Mouse (Mus musculus) left cerebral cortex, postnatal 10 days (tissue): Measurements from ENCODE around the gene Rnf26. TPM values are rescaled to one million over a fixed set of nuclear protein-coding genes. Genes with fewer than 3 reads are reported as not detected.
A peak's percentile ranks its signal among the peaks of the same experiment; 100 is the strongest.
"Not testable (repeated sequence)": the region's sequence is repeated elsewhere in the genome, so short reads cannot be mapped to it uniquely, and the experiment has no call there.

Experiments used
- DNase-seq, 2 experiments: peaks; one replicate each; pipeline ENCODE4 v3.0.0; 2021 to 2022; ENCODE audit warnings: low spot score in 2 of 2, mixed read lengths in 1 of 2; ENCODE audit errors: extremely low spot score in 1 of 2
- intact Hi-C: fragments of 180-260 bp; cut with DNase I; formaldehyde crosslinking; loops from one replicate; pipeline ENCODE4 v1.15.1; 2025
- total RNA-seq, 2 experiments: library from RNA; stranded (reverse); gene quantifications; 2 replicates each; pipeline ENCODE4 v1.2.3; 2021

The Rnf26 gene
- total RNA-seq, 2 experiments from 2014 or later = 30.1 to 33.4 TPM

DNA sequence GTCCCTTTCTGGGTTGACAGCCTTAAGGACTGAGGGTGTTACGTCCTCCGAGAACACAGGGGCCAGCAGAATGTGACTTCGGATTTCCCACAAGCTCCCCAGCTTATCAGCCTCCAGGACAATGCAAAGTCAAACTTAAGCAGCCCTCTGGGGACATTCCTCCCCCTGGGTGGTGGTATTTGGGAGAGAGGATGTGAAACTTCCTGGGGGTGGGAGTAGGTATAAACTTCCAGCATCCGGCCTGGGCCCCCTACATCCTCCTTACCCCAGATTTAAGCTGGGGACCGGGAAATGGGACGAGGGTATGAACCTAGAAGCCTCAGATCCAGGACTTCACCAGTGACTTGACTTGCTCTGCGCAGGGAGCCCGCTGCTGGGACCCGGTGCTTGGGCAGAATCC is 16.3 kb upstream of the Rnf26 start:
- peak in 1 of 2 experiments; percentile 70 for DNase-seq
- intact Hi-C loops = loop anchor here (10.0 kb wide), 2 partner anchors 105 to 205 kb away; partner anchors contain the start of genes Cbl and H2afx

DNA sequence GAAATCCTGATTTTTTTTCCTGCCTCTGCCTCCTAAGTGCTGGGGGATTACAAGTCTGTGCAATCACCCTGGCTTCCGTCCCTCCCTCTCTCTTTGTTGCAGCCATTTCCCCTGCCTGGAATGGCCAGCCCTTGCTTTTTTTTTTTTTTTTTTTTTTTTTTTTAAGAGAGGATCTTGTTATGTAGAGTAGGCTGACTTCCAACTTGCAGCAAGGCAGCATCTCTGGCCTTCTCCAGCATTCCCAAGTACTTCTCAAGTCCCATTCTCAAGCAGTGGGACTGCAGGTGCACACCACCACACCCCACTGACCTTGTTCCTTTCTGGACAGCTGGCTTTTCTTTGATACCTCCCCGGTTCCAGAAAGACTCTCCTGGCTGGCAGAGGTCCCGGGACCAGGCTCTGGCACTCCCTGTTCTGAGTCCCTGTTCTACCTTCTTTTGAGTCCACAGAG is 14.1 kb upstream of the Rnf26 start:
- intact Hi-C loops = loop anchor here (10.0 kb wide), 1 partner anchor 207 kb away; the partner anchor contains the start of gene H2afx
- no peak for DNase-seq

DNA sequence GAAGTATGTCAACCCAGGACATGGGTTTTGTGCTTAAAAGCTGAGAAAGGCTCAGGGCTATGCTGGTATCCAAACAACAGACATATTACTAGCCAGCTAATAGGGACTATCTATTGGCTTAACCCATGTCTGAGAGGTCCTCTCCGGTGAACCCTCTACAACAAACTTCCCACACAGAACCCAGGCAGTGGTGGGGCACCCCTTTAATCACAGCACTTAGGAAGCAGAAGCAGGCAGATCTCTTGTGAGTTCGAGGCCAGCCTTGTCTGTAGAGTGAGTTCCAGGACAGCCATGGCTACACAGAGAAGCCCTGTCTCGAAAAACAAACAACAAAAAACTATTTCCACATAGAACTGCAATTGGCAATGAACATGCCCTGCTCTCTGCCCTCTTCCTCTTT is 13.4 kb upstream of the Rnf26 start:
- no peak for DNase-seq
- intact Hi-C loops = loop anchor here (10.0 kb wide), 1 partner anchor 208 kb away; the partner anchor contains the start of gene H2afx

DNA sequence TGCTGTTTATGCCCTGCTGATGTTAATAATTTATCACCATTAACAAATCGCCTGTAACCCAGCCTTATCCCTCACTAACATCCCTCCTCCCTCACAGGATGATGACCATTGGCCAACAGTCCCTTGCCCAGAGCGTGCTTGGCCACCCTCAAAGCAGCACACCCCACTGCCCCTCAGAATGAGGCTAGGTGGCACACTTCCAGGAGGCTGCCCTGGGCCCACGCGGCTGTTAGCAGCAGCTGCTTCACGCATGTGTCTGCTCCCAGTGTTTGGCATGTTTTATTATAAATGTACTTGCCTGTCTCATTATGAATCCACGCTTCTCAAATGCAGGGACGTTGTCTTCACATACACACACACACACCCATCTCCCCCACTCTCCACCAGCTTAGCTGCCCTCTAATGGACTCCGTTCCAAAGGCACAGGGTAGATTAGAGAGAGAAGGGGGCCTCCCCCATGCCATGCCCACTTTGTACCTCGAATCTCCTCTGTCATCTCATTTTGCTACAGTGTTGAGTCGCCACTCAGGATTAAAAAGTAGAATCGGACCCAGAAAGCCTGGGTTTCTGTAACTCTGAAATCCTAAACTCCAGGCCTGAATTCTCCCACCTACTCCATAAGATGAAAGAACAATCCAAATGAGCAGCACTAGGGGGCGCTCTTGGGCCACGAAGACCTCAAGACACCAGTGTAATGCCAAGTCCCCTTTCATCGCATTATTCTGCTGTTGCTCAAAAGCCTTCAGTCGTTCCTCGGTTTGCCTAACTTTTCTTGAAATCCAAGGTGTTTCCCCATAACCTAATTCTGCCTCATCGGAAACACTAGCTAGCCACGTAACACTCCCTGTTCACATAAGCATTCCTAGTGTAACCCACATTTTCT is 12.5 kb upstream of the Rnf26 start:
- intact Hi-C loops = loop anchor here (10.0 kb wide), 1 partner anchor 209 kb away; the partner anchor contains the start of gene H2afx
- peak; percentile 86 to 92 for DNase-seq

DNA sequence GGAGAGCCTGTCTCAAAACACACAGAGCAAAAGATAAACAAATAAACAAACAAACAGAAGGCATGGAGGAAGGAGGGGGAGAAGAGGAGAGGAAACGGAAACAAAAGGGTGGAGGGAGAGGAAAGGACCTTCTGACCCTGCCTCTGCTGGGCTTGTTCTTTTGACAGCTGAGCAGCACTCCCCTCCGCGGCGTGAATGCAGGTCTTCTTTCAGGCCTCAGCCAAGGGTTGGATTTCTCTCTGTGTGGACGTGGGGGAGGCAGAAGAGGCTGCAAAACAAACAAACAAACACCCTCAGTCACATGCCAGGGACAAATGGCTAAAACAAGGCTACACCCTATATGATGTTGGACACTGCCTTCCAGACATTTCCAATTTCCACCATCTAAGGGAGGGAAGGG is 11.7 kb upstream of the Rnf26 start:
- intact Hi-C loops = loop anchor here (10.0 kb wide), 1 partner anchor 210 kb away; the partner anchor contains the start of gene H2afx
- no peak for DNase-seq

- intact Hi-C loops = loop anchor here (5.0 to 10.0 kb wide), 2 partner anchors 142 to 210 kb away; partner anchors contain the start of gene H2afx
- no peak for DNase-seq
Observed at GRCm38 (mm10) chr9:44124317-44124716, 11.0 kb upstream of the Rnf26 start.

- no peak for DNase-seq
- intact Hi-C loops = loop anchor here (5.0 to 10.0 kb wide), 2 partner anchors 138 to 215 kb away; partner anchors contain the start of gene H2afx
Observed at GRCm38 (mm10) chr9:44119948-44120465, 6.7 kb upstream of the Rnf26 start.

- DNase-seq = no peak
Observed at GRCm38 (mm10) chr9:44119011-44119410, 5.7 kb upstream of the Rnf26 start.

DNA sequence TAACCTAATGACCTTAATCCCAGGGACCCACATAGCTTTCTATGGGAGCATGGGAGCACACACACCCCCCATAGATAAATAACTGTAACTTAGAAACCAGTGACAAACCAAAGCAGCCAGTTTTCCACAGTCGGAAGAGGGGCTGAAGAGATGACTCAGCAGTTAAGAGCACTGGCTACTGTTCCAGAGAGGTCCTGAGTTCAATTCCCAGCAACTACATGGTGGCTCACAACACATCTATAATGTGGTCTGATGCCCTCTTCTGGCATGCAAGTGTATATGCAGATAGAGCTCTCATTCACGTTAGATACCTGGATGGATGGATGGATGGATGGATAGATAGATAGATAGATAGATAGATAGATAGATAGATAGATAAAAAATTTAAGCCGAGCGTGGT is 2.9 kb upstream of the Rnf26 start:
- DNase-seq = no peak
- intact Hi-C loops = no loop called here

More at GRCm38 (mm10) chr9:44119011-44119410, 5.7 kb upstream of the Rnf26 start:
- intact Hi-C loops = no loop called here

DNA sequence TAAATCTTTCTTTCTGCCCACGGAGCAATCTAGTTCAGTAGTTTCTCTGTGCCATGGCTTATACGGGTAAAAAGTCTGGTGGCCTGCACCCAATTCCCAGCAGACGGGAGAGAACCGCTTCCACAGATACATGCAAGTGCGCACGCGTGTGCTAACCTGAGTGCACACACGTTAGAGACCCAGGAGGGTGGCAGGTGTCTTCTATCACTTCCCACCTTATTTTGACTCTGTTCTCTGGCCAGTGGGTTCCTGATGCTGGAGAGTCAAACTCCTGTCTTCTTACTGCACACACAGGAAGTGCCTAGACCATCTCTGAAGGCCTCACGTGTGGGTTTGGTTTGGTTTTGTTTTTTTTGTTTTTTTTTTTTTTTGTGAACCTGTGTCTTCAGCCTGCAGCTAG is 2.3 kb upstream of the Rnf26 start:
- intact Hi-C loops = no loop called here
- no peak for DNase-seq

DNA sequence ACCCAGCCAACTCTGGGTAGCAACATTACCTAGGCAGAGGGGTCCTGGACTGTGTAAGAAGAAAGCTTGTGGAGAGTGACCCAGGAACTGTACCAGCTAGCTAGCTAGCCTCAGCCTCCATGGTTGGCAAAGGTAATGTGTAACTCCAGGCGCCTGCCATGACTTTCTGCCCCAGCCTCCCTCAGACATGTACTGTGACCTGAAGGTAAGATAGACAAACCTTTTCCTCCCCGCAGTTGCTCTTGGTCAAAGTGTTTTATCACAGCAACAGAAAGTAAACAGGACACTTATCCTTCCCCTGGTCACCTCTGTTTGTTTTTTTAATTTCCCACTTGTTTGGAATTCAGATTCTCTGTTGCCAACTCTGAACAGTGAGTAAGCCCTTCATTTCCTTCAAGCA is 1.1 kb upstream of the Rnf26 start:
- intact Hi-C loops = no loop called here
- DNase-seq = no peak

GRCm38 (mm10) chr9:44111909-44112308 is 1.4 kb downstream of the Rnf26 start:
- DNase-seq, intact Hi-C loops: not testable (repeated sequence)

DNA sequence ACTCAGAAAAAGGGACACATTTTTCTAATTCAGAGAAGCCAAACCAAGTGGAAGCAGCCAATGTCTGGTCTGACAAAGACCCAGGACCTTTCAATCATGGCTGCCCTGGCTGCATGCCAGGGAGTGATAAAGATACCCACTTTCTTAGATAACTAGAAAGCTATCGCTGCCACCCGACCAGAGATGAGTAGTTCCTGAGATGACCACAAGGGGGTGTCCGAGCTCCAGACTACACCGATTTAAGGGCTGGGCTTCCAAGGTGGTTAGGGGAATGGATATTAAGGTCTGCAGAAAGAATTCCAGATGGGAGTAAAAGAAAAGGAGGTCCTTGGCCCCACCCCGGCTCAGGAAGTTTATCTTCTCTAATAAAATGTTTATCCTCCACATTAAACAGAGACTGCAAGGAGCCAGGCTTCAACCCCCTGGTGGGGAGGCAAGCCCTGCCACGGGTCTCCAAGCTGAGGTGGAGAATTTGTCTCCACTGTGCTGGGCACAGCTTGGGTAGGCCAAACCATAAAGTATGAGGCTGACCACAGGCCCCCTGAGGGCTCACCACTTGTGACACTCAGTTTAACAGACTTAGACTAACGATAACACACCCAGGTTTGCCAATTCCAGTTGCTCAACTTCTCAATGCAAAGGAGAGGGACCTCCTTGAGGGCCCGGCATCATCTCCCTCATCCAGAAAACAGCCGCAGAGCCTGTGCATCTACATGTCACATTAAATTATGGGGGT is 3.8 kb downstream of the Rnf26 start:
- DNase-seq = peak; percentile 67 to 79
- intact Hi-C loops = no loop called here

DNA sequence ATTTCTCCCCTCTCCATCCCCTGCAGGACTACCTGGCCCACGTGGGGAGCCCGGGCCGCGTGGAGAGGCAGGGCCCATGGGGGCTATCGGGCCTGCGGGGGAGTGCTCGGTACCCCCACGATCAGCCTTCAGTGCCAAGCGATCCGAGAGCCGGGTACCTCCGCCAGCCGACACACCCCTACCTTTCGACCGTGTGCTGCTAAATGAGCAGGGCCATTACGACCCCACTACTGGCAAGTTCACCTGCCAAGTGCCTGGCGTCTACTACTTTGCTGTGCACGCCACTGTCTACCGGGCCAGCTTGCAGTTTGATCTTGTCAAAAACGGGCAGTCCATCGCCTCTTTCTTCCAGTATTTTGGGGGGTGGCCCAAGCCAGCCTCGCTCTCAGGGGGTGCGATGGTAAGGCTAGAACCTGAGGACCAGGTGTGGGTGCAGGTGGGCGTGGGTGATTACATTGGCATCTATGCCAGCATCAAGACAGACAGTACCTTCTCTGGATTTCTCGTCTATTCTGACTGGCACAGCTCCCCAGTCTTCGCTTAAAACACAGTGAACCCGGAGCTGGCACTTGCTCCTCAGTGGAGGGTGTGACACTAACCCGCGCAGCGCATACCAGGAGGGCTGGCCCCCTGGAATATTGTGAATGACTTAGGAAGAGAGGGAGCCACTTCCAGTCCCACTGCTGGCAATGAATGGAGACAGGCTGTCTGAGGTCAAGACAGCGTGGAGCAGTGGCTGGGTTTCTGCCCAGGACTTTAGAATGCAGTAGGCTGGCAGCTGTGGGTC is 4.9 kb downstream of the Rnf26 start:
- DNase-seq = no peak
- intact Hi-C loops = no loop called here

DNA sequence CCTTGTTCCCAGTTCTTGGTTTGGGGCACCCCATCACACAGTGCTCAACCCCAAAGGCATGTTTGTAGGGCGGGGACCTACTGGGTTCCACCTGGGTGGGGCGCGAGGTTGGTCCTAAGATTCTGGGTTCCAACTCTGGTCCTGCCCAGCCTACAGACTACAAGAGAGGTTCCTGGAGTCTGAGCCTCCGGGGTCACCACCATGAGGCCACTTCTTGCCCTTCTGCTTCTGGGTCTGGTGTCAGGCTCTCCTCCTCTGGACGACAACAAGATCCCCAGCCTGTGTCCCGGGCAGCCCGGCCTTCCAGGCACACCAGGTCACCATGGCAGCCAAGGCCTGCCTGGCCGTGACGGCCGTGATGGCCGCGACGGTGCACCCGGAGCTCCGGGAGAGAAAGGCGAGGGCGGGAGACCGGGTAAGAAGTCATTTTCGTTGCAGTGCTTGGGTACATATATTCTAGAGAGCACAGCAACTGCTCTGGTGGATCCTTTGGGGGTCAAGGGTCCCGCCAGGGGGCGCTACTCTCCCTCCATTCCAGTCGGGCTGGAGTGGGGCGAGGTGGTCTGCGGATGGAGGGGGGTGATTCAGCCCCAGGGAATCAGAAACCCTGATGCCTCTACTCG is 5.6 kb downstream of the Rnf26 start:
- peak in 1 of 2 experiments; percentile 77 for DNase-seq
- intact Hi-C loops = no loop called here

- intact Hi-C loops = no loop called here
Observed at GRCm38 (mm10) chr9:44107110-44107509, 6.2 kb downstream of the Rnf26 start, which contains the start of gene C1qtnf5. C1qtnf5 (plus strand) TSS chr9:44107245.

DNA sequence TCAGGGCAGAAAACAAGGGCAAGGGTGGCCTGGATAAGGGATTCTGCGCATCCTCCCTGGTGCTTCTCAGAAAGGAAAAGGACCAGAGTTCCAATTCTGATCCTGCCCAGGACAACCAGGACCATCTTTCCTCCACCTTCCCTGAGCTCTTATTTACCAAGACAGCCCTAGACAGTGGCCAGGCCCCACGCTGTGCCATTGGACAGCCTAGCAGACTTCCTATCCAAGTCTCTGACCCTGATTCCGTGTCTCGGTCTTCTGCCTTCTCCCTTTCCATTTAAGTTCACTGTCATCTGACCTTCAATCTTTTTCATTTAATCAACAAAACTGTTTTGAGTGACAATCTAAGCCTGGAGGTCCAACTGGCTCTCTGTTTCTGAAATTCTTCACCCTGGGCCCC is 6.7 kb downstream of the Rnf26 start:
- no peak for DNase-seq
- intact Hi-C loops = no loop called here

More at GRCm38 (mm10) chr9:44107110-44107509, 6.2 kb downstream of the Rnf26 start, which contains the start of gene C1qtnf5:
- peak; percentile 79 to 93 for DNase-seq

DNA sequence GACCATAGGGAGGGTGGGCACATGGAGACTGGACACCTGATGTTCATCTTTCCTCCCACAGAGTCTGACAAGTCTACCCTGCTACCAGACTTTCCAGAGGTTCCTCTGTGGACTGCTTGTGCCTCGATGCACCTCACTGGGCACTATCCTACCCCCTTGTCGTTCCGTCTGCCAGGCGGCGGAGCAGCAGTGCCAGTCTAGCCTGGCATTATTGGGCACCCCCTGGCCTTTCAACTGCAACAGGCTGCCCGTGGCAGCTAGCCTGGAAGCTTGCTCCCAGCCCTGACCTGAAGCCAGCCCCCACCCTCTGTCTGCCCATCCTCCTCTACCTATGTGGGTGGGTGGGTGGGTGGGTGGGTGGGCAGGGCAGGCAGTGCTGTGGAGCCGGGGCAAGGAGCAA is 7.1 kb downstream of the Rnf26 start:
- intact Hi-C loops = no loop called here
- no peak for DNase-seq
